Mouse (Mus musculus): ENCODE data around the gene Klk1b11. TPM values are rescaled to one million over a fixed set of nuclear protein-coding genes. Genes with fewer than 3 reads are reported as not detected.

Klk1b11 gene
- not detected for total RNA-seq (2023)

DNA sequence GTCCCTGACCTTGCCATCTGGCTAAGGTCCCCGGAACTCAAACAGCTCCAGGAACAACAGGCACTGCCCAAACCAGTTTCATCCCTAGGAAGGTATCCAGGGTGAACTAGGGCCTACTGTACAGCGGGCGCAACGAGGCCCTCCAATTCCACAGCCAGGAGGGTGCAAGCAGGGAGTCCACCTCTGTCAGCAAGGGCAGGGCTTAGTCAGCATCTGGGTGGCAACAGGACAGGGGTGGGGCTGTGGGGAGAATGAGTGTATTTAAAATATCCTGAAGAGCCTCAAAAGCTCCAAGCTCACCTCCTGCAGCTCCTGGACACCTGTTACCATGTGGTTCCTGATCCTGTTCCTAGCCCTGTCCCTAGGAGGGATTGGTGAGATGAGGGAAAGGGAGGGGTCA, at the start of gene Klk1b11:
Klk1b11 (plus strand) TSS at position 301 of the 400 bp plus-strand sequence.

DNA sequence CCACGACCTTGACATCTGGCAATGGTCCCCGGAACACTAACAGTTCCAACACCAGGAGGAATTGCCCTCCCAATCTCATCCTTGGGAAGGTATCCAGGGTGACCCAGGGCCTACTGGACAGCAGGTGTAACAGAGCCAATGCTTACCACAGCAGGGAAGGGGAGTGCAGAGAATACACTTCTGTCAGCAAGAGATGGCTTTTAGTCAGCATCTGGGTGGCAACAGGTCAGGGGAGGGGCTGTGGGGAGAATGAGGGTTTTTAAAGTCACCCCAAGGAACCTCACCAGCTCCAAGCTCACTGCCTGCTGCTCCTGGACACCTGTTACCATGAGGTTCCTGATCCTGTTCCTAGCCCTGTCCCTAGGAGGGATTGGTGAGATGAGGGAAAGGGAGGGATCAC, 45.3 kb upstream of the Klk1b11 start, which contains the start of gene Klk1b8:
Klk1b8 (plus strand) TSS at position 301 of the 400 bp plus-strand sequence.

GRCm38 (mm10) chr7:43966451-43966850, 29.2 kb upstream of the Klk1b11 start, which contains the start of gene Klk1b1:
Gene Klk1b1 (plus strand): TSS chr7:43966751.

DNA sequence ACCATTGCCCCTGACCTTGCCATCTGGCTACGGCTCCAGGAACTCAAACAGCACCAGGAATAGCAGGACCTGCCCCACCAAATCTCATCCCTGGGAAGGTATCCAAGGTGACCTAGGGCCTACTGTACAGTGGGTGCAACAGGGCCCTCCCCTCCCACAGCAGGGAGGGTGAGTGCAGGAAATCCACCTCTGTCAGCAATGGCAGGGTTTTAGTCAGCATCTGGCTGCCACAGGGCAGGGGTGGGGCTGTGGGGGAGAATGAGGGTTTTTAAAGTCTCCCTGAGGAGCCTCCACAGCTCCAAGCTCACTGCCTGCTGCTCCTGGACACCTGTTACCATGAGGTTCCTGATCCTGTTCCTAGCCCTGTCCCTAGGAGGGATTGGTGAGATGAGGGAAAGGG, 19.9 kb upstream of the Klk1b11 start, which contains the start of gene Klk1b9:
Klk1b9 (plus strand) TSS at position 301 of the 400 bp plus-strand sequence.

GRCm38 (mm10) chr7:44011868-44012267, 16.2 kb downstream of the Klk1b11 start, which contains the start of gene Klk1b26:
Gene Klk1b26 (plus strand): TSS chr7:44012168.

Other genes with a start within 250 kb of the Klk1b11 start
- gene Klk12, start 227.0 kb upstream of the Klk1b11 start, total RNA-seq (2023), result not detected
- gene Klk11, start 221.3 kb upstream of the Klk1b11 start, total RNA-seq (2023), result not detected
- not detected for gene Klk10, start 214.8 kb upstream of the Klk1b11 start, total RNA-seq (2023)
- not detected for gene Klk9, start 204.0 kb upstream of the Klk1b11 start, total RNA-seq (2023)
- gene Klk8, start 198.3 kb upstream of the Klk1b11 start, total RNA-seq (2023), result 123 TPM
- 0.41 TPM for gene Klk7, start 184.6 kb upstream of the Klk1b11 start, total RNA-seq (2023)
- not detected for gene Klk6, start 171.4 kb upstream of the Klk1b11 start, total RNA-seq (2023)
- gene Klk5, start 153.9 kb upstream of the Klk1b11 start, total RNA-seq (2023), result not detected
- not detected for gene Klk4, start 114.7 kb upstream of the Klk1b11 start, total RNA-seq (2023)
- not detected for gene Klk15, start 62.1 kb upstream of the Klk1b11 start, total RNA-seq (2023)
- gene Klk1b8, start 45.2 kb upstream of the Klk1b11 start, total RNA-seq (2023), result not detected
- not detected for gene Klk1b1, start 29.1 kb upstream of the Klk1b11 start, total RNA-seq (2023)
- gene Klk1b9, start 19.8 kb upstream of the Klk1b11 start, total RNA-seq (2023), result not detected
- not detected for gene Klk1b26, start 16.3 kb downstream of the Klk1b11 start, total RNA-seq (2023)
- gene Klk1b27, start 56.4 kb downstream of the Klk1b11 start, total RNA-seq (2023), result not detected
- not detected for gene Klk1b21, start 106.5 kb downstream of the Klk1b11 start, total RNA-seq (2023)
- gene Klk1b22, start 116.8 kb downstream of the Klk1b11 start, total RNA-seq (2023), result not detected
- not detected for gene Klk1b16, start 140.9 kb downstream of the Klk1b11 start, total RNA-seq (2023)
- not detected for gene Klk1b24, start 192.4 kb downstream of the Klk1b11 start, total RNA-seq (2023)
- not detected for gene Klk1b3, start 202.3 kb downstream of the Klk1b11 start, total RNA-seq (2023)
- not detected for gene Klk1b4, start 211.6 kb downstream of the Klk1b11 start, total RNA-seq (2023)
- not detected for gene Klk1b5, start 220.1 kb downstream of the Klk1b11 start, total RNA-seq (2023)
- gene Klk1, start 229.5 kb downstream of the Klk1b11 start, total RNA-seq (2023), result not detected
- gene Gm36864, start 240.3 kb downstream of the Klk1b11 start, total RNA-seq (2023), result not detected

Measured in CD4-positive naive resting alpha-beta T cell, adult 57 days (primary cell).